Mouse (Mus musculus): Measurements from ENCODE around the gene Styk1.

DNA sequence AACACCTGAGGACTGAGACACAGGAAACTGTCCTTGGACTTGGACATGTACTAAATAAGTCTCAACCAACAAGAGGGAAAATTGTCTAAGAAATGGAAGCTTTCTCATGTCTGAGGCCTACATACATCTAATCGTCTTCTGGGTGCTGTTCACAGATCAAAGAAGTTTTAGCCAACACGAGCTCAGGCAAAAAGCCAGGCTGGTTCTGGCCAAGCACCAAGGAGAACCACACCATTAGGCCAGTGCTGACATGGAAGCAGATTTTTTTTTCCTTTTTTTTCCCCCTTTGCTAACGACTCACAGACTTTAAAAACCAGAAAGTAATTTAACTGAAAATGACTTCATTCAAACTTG, 29.6 kb upstream of the Styk1 start:
- TF ChIP-seq CTCF (IDR thresholded peaks at IDR 0.05; ENCODE audit: borderline replicate concordance, control insufficient read depth, extremely low read depth, insufficient read depth, low read length, poor library complexity) (no peak), POLR2A (IDR thresholded peaks at IDR 0.05; ENCODE audit: control insufficient read depth, extremely low read depth, insufficient read depth, low read length, poor library complexity) (no peak)

Data from thymus, adult 2 months (tissue).